Mouse (Mus musculus): ENCODE measurements around the gene Dhx58. TPM values are rescaled to one million over a fixed set of nuclear protein-coding genes. Genes with fewer than 3 reads are reported as not detected.

Gene Dhx58
- polyA plus RNA-seq, 1 experiment = 0.40 TPM

DNA sequence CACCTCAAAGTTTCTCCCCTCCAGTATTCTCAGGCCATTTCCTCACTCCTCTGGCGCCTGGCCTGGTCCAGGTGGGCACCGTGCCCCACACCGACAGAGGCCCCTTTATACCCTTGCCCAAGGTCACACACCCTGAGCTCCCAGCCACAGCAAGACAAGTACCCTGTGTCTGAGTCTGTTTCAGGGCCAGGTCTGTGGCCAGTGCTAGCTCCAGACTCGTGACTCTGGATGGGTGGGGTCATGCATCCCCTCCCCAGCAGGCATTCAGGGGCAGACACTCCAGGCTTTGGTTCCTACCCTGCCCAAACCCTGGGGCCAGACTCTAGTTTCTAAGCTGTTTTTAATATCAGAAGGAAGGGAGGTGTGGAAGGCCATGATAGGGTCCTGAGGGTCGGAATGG lies 22.2 kb downstream of the Dhx58 start:
- Histone ChIP-seq H3K36me3 (ENCODE audit: control insufficient read depth, insufficient read depth) (no peaks in the 10 kb centered on the region), H3ac (ENCODE audit: control insufficient read depth, insufficient read length) (no peak overlapping the region), H3K4me2 (ENCODE audit: low read depth) (no peak overlapping the region), H3K27me3 (ENCODE audit: control insufficient read depth, insufficient read depth, insufficient read length) (no peaks in the 10 kb centered on the region), H3K79me2 (ENCODE audit: control insufficient read depth, insufficient read depth) (no peaks in the 10 kb centered on the region), H3K4me3 (no peak overlapping the region)
- no peak for TF ChIP-seq MAX (IDR thresholded peaks at IDR 0.05; ENCODE audit: low read depth)
- TF ChIP-seq USF1 (IDR thresholded peaks at IDR 0.05; ENCODE audit: low read depth) = no peak
- TF ChIP-seq REST (IDR thresholded peaks at IDR 0.05; ENCODE audit: insufficient read depth, insufficient read length) = no peak
- TF ChIP-seq MYOG (IDR thresholded peaks at IDR 0.05; ENCODE audit: control insufficient read depth in 1 of 3, insufficient read depth in 1 of 3, insufficient read length in 2 of 3, low read depth in 2 of 3) = no peak

GRCm38 (mm10) chr11:100677810-100678209 lies 26.3 kb downstream of the Dhx58 start:
- H3K4me3 ChIP-seq = no peak overlapping the region
- peaks cover 18% of the 10 kb centered on the region for H3K27me3 ChIP-seq (ENCODE audit: control insufficient read depth, insufficient read depth, insufficient read length)
- TF ChIP-seq MYOG (IDR thresholded peaks at IDR 0.05; ENCODE audit: control insufficient read depth in 1 of 3, insufficient read depth in 1 of 3, insufficient read length in 2 of 3, low read depth in 2 of 3) (no peak), E2F4 (IDR thresholded peaks at IDR 0.05; ENCODE audit: insufficient read depth) (no peak), MAX (IDR thresholded peaks at IDR 0.05; ENCODE audit: low read depth) (no peak), TCF12 (IDR thresholded peaks at IDR 0.05; ENCODE audit: insufficient read depth, poor library complexity, severe bottlenecking) (no peak), POLR2AphosphoS2 (IDR thresholded peaks at IDR 0.05; ENCODE audit: insufficient read length, low read depth) (no peak), MYOD1 (IDR thresholded peaks at IDR 0.05; ENCODE audit: control insufficient read depth in 1 of 3, insufficient read length in 2 of 3, low read depth in 2 of 3) (no peak), REST (IDR thresholded peaks at IDR 0.05; ENCODE audit: insufficient read depth, insufficient read length) (no peak), USF1 (IDR thresholded peaks at IDR 0.05; ENCODE audit: low read depth) (no peak), TCF3 (IDR thresholded peaks at IDR 0.05; ENCODE audit: insufficient read length, low read depth) (no peak), CEBPB (IDR thresholded peaks at IDR 0.05; ENCODE audit: insufficient read depth, poor library complexity, severe bottlenecking) (no peak)
- H3K36me3 ChIP-seq (ENCODE audit: control insufficient read depth, insufficient read depth) = no peaks in the 10 kb centered on the region
- no peak overlapping the region for H3ac ChIP-seq (ENCODE audit: control insufficient read depth, insufficient read length)
- H3K4me2 ChIP-seq (ENCODE audit: low read depth) = peak overlapping the region; percentile 50
- H3K79me2 ChIP-seq (ENCODE audit: control insufficient read depth, insufficient read depth) = no peaks in the 10 kb centered on the region

DNA sequence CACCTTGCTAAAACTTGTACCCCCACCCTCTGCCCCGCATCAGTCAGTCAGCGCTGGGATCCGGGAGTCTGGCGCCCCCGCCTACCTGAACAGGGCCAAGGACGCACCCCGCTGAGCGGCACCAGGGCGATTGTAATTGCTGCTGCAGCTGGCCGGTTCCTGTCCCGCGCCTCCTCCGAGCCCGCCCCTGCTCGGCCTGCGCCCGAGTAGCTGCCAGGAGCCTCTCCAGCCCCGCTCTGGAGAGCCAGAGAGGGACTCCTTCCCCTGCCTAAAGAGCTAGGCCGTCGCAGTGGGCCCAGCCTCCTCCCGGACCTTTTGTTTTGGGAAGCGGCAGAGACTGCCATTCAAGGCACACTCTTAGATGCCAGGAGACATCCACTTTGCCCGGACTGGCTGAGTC lies 30.9 kb downstream of the Dhx58 start:
- Histone ChIP-seq H3K4me2 (ENCODE audit: low read depth) (no peak overlapping the region), H3K79me2 (ENCODE audit: control insufficient read depth, insufficient read depth) (no peaks in the 10 kb centered on the region), H3K4me3 (no peak overlapping the region), H3K27me3 (ENCODE audit: control insufficient read depth, insufficient read depth, insufficient read length) (peaks cover 35% of the 10 kb centered on the region), H3K36me3 (ENCODE audit: control insufficient read depth, insufficient read depth) (no peaks in the 10 kb centered on the region), H3ac (ENCODE audit: control insufficient read depth, insufficient read length) (no peak overlapping the region)
- TF ChIP-seq CEBPB (IDR thresholded peaks at IDR 0.05; ENCODE audit: insufficient read depth, poor library complexity, severe bottlenecking) (no peak), MYOD1 (IDR thresholded peaks at IDR 0.05; ENCODE audit: control insufficient read depth in 1 of 3, insufficient read length in 2 of 3, low read depth in 2 of 3) (peak in 1 of 3 experiments; percentile 29)

DNA sequence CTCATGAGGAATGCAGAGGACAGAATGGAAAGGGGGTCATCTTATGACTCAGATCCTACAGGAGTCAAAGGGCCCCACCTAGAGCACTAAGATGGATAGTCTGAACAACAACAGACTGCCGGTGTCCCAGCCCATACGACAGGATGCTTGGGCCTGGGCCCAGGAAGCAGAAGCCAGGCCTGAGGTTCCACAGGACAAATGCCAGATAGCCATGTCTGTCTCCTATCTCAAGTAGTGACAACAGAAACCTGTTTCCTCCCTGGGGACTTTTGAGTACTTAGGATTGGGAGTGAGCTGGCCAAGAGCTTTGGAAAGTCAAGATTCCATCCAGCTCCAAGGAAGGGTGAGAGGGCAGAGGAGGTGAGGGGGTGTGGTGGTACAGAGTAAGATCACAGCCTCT lies 32.1 kb downstream of the Dhx58 start:
- H3K4me3 ChIP-seq = no peak overlapping the region
- H3K79me2 ChIP-seq (ENCODE audit: control insufficient read depth, insufficient read depth) = no peaks in the 10 kb centered on the region
- TF ChIP-seq MYOD1 (IDR thresholded peaks at IDR 0.05; ENCODE audit: control insufficient read depth in 1 of 3, insufficient read length in 2 of 3, low read depth in 2 of 3) (no peak), REST (IDR thresholded peaks at IDR 0.05; ENCODE audit: insufficient read depth, insufficient read length) (no peak), POLR2AphosphoS2 (IDR thresholded peaks at IDR 0.05; ENCODE audit: insufficient read length, low read depth) (no peak), TCF3 (IDR thresholded peaks at IDR 0.05; ENCODE audit: insufficient read length, low read depth) (no peak), SRF (IDR thresholded peaks at IDR 0.05; ENCODE audit: control insufficient read depth, insufficient read length, low read depth) (no peak), MYOG (IDR thresholded peaks at IDR 0.05; ENCODE audit: control insufficient read depth in 1 of 3, insufficient read depth in 1 of 3, insufficient read length in 2 of 3, low read depth in 2 of 3) (no peak), MAX (IDR thresholded peaks at IDR 0.05; ENCODE audit: low read depth) (no peak), USF1 (IDR thresholded peaks at IDR 0.05; ENCODE audit: low read depth) (no peak), CEBPB (IDR thresholded peaks at IDR 0.05; ENCODE audit: insufficient read depth, poor library complexity, severe bottlenecking) (no peak), E2F4 (IDR thresholded peaks at IDR 0.05; ENCODE audit: insufficient read depth) (no peak), POLR2A (IDR thresholded peaks at IDR 0.05; ENCODE audit: insufficient read length, low read depth) (no peak), TCF12 (IDR thresholded peaks at IDR 0.05; ENCODE audit: insufficient read depth, poor library complexity, severe bottlenecking) (no peak)
- peaks cover 35% of the 10 kb centered on the region for H3K27me3 ChIP-seq (ENCODE audit: control insufficient read depth, insufficient read depth, insufficient read length)
- H3K36me3 ChIP-seq (ENCODE audit: control insufficient read depth, insufficient read depth) = no peaks in the 10 kb centered on the region
- no peak overlapping the region for H3ac ChIP-seq (ENCODE audit: control insufficient read depth, insufficient read length)
- H3K4me2 ChIP-seq (ENCODE audit: low read depth) = no peak overlapping the region

GRCm38 (mm10) chr11:100671049-100671448 lies 33.0 kb downstream of the Dhx58 start:
- TF ChIP-seq MYOD1 (IDR thresholded peaks at IDR 0.05; ENCODE audit: control insufficient read depth in 1 of 3, insufficient read length in 2 of 3, low read depth in 2 of 3) (no peak), POLR2A (IDR thresholded peaks at IDR 0.05; ENCODE audit: insufficient read length, low read depth) (no peak), USF1 (IDR thresholded peaks at IDR 0.05; ENCODE audit: low read depth) (no peak), MYOG (IDR thresholded peaks at IDR 0.05; ENCODE audit: control insufficient read depth in 1 of 3, insufficient read depth in 1 of 3, insufficient read length in 2 of 3, low read depth in 2 of 3) (no peak), E2F4 (IDR thresholded peaks at IDR 0.05; ENCODE audit: insufficient read depth) (no peak), SRF (IDR thresholded peaks at IDR 0.05; ENCODE audit: control insufficient read depth, insufficient read length, low read depth) (no peak), POLR2AphosphoS2 (IDR thresholded peaks at IDR 0.05; ENCODE audit: insufficient read length, low read depth) (no peak), REST (IDR thresholded peaks at IDR 0.05; ENCODE audit: insufficient read depth, insufficient read length) (no peak), MAX (IDR thresholded peaks at IDR 0.05; ENCODE audit: low read depth) (no peak), CEBPB (IDR thresholded peaks at IDR 0.05; ENCODE audit: insufficient read depth, poor library complexity, severe bottlenecking) (no peak), TCF3 (IDR thresholded peaks at IDR 0.05; ENCODE audit: insufficient read length, low read depth) (no peak), TCF12 (IDR thresholded peaks at IDR 0.05; ENCODE audit: insufficient read depth, poor library complexity, severe bottlenecking) (no peak)
- H3K27me3 ChIP-seq (ENCODE audit: control insufficient read depth, insufficient read depth, insufficient read length) = peaks cover 35% of the 10 kb centered on the region
- no peak overlapping the region for H3K4me2 ChIP-seq (ENCODE audit: low read depth)
- H3ac ChIP-seq (ENCODE audit: control insufficient read depth, insufficient read length) = no peak overlapping the region
- H3K4me3 ChIP-seq = no peak overlapping the region
- H3K79me2 ChIP-seq (ENCODE audit: control insufficient read depth, insufficient read depth) = no peaks in the 10 kb centered on the region
- no peaks in the 10 kb centered on the region for H3K36me3 ChIP-seq (ENCODE audit: control insufficient read depth, insufficient read depth)
